Mouse (Mus musculus) limb, embryonic 15.5 days (tissue): ENCODE measurements around the gene Mphosph9. TPM values are rescaled to one million over a fixed set of nuclear protein-coding genes. Genes with fewer than 3 reads are reported as not detected.
A peak's percentile ranks its signal among the peaks of the same experiment; 100 is the strongest.
"Not testable (repeated sequence)": the region's sequence is repeated elsewhere in the genome, so short reads cannot be mapped to it uniquely, and the experiment has no call there.

Source experiments
- ATAC-seq: fragments of 200-750 bp; cut with Nextera tagmentation; 2 replicates; pipeline ENCODE4 v1.8.0; 2017; ENCODE audit warnings: low read depth, moderate TSS enrichment; ENCODE audit not compliant: insufficient number of reproducible peaks, low FRiP score, low TSS enrichment
- H3K27ac ChIP-seq: fragments of 300-500 bp; sonication (generic); 2 replicates; pipeline ENCODE4 v1.5.1; 2015; ENCODE audit warnings: moderate library complexity, mild to moderate bottlenecking, inconsistent platforms
- H3K27me3 ChIP-seq: fragments of 300-500 bp; sonication (generic); 2 replicates; pipeline ENCODE4 v1.6.1; 2015; ENCODE audit warnings: inconsistent platforms
- H3K36me3 ChIP-seq: fragments of 300-500 bp; sonication (generic); 2 replicates; pipeline ENCODE4 v1.6.1; 2015; ENCODE audit warnings: inconsistent platforms
- H3K4me1 ChIP-seq: fragments of 300-500 bp; sonication (generic); 2 replicates; pipeline ENCODE4 v1.6.1; 2015; ENCODE audit warnings: inconsistent platforms
- H3K4me2 ChIP-seq: fragments of 300-500 bp; sonication (generic); 2 replicates; pipeline ENCODE4 v1.6.1; 2015; ENCODE audit warnings: mild to moderate bottlenecking, inconsistent platforms
- H3K4me3 ChIP-seq: fragments of 300-500 bp; sonication (generic); 2 replicates; pipeline ENCODE4 v1.5.1; 2015; ENCODE audit warnings: mild to moderate bottlenecking, inconsistent platforms
- H3K9ac ChIP-seq: fragments of 300-500 bp; sonication (generic); 2 replicates; pipeline ENCODE4 v1.6.1; 2015; ENCODE audit warnings: inconsistent platforms
- H3K9me3 ChIP-seq: fragments of 300-500 bp; sonication (generic); 2 replicates; pipeline ENCODE4 v1.6.1; 2016; ENCODE audit warnings: inconsistent platforms
- WGBS: fragments of 180-500 bp; shearing (Covaris S2); methylation state at CpG from one replicate; pipeline ENCODE4 v1.1.7; 2015; 5-methylcytosine and 5-hydroxymethylcytosine counted together
- polyA plus RNA-seq: library from polyadenylated mRNA; unstranded; fragments of >200 nt; fragmentation: Nextera tagmentation; extraction: Ambion mirVana; gene quantifications from 2 replicates; pipeline ENCODE4 v1.2.1, GENCODE M21; 2015

Gene Mphosph9
- polyA plus RNA-seq, 1 experiment from 2014 or later, result 8.2 TPM

DNA sequence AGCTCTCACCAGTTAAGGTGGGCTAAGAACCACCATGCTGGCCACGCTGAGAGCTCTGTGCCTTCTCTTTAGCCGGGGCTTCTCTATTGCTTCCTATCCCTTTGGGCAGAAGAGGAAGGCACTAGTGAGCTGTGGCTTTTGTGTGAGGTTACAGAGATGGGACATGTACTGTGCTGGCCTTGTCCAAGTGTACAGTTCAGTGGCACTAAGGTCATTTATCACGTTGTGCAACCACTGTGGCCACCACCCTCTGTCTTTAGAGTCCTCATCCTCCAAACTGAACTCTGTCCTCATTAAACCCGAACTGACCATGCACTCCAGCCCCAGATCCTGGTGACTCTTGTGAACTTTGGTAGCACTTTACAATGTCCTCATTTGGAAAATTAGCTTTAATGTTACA is 101.3 kb downstream of the Mphosph9 start:
- Histone ChIP-seq H3K36me3 (no peaks in the 10 kb centered on the region), H3K4me1 (peaks cover 23% of the 10 kb centered on the region), H3K4me3 (no peak overlapping the region), H3K27ac (no peak overlapping the region), H3K9ac (no peak overlapping the region), H3K4me2 (no peak overlapping the region), H3K27me3 (no peaks in the 10 kb centered on the region), H3K9me3 (no peaks in the 10 kb centered on the region)
- WGBS, result 91% methylated on average over 4 of the region's 4 CpGs
- no peak for ATAC-seq

DNA sequence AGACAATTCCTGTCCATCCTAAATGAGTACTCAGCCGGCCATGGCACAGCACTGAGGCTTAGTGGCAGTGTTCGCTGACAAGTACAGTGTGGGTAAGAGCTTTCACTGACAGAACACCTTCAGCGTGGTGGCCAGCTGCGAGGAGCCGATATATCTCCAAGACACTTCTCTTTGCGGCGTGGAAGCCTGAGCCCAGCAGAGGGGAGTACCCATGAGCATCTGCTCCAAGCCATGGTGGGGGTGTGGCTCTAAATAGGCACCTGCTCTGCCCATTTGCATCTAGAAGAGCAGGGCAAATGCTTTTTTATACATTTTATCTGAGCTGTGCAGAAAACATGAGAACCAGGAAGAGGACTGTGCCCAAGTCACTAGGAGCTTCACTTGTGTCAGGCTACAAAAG is 101.9 kb downstream of the Mphosph9 start:
- Histone ChIP-seq H3K4me1 (peaks cover 29% of the 10 kb centered on the region), H3K9ac (no peak overlapping the region), H3K4me2 (no peak overlapping the region), H3K27ac (no peak overlapping the region), H3K36me3 (no peaks in the 10 kb centered on the region), H3K9me3 (no peaks in the 10 kb centered on the region), H3K27me3 (no peaks in the 10 kb centered on the region), H3K4me3 (no peak overlapping the region)
- no peak for ATAC-seq
- WGBS, result 95% methylated on average over 7 of the region's 7 CpGs

DNA sequence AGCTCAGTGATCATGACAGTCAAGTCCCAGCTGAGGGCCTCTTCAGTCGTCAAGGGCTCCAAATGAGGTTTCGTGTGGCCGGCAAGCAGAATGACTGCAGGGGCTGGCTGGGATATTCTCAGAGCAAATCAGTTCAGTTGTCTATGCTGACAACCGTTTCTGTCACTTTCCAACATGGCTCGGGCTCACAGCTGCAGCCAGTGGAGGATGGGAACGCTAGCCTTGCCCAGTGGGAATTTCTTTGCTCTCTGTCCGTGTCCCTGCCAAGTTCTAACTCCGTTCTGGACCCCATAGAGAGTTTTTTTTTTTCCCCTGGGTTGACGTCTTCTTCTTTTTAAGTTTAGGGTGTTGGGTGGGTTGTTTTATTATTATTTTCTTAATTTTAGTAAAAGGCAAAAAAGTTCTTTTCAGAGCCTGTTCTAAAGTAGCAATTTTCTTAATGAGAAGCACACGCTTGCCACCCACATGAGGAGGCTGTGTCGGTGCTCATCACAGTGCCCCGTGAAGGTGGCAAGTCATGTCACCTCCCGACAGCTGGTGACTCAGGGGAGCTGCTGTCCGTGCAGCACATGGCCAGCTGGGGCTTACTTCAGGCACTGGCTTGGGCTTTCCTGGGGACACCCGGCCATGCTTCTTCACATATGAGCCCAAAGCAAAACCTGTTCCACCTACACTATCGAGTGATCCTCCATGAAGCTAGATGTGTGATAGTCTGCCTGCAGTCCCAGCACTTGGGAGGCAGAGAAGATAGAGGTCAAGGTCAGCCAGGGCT is 103.3 kb downstream of the Mphosph9 start:
- H3K9me3 ChIP-seq, result no peaks in the 10 kb centered on the region
- no peak for ATAC-seq
- H3K4me2 ChIP-seq, result no peak overlapping the region
- H3K9ac ChIP-seq, result no peak overlapping the region
- H3K27ac ChIP-seq, result no peak overlapping the region
- WGBS, result 56% methylated on average over 16 of the region's 16 CpGs
- H3K4me1 ChIP-seq, result peaks cover 36% of the 10 kb centered on the region
- no peak overlapping the region for H3K4me3 ChIP-seq
- H3K36me3 ChIP-seq, result no peaks in the 10 kb centered on the region
- no peaks in the 10 kb centered on the region for H3K27me3 ChIP-seq

DNA sequence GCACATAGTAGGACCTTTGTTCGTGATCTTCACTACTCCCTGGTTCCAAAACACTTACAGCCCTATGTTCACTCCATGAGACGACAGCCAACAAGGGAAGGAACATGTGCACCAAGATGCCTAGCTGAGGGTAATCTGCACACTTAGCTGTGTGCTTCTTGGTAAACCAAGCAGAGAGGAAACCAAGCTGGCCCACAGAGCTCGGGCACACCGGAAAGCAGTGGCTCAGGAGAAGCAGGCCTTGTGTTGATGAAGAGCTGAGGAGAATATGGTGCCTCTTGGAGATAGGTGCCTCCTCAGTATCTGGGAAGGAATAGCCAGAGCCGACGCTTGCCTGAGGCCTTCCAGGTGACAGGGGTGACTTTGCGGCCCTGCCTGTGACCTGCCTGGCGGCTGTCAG is 104.2 kb downstream of the Mphosph9 start:
- 89% methylated on average over 8 of the region's 8 CpGs for WGBS
- ATAC-seq, result no peak
- no peak overlapping the region for H3K9ac ChIP-seq
- H3K4me2 ChIP-seq, result no peak overlapping the region
- no peaks in the 10 kb centered on the region for H3K9me3 ChIP-seq
- H3K4me3 ChIP-seq, result no peak overlapping the region
- H3K27ac ChIP-seq, result no peak overlapping the region
- no peaks in the 10 kb centered on the region for H3K36me3 ChIP-seq
- no peaks in the 10 kb centered on the region for H3K27me3 ChIP-seq
- peaks cover 46% of the 10 kb centered on the region for H3K4me1 ChIP-seq

DNA sequence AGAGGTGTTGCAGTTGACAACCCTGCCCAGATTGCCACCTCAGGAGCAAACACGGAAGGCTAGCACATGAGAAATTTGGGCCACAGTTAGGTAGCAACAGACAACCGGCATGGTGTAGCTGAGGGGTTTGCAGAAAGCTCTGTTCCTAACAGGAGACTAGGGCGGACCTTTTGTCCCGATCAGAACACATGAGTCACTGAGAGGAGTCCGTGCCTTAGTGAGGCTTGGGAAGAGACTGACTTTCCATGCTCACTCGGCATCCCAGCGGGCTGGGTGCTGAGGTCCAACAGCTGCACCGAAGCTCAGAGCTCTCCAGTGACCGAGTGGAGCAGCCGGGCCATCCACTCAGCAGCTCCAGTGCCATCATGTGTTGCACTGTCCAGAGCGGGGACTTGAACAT is 105.1 kb downstream of the Mphosph9 start:
- Histone ChIP-seq H3K4me1 (peaks cover 54% of the 10 kb centered on the region), H3K36me3 (no peaks in the 10 kb centered on the region), H3K4me3 (no peak overlapping the region), H3K9me3 (no peaks in the 10 kb centered on the region), H3K4me2 (no peak overlapping the region), H3K9ac (no peak overlapping the region), H3K27ac (no peak overlapping the region), H3K27me3 (no peaks in the 10 kb centered on the region)
- WGBS, result 82% methylated on average over 11 of the region's 11 CpGs
- ATAC-seq, result no peak

DNA sequence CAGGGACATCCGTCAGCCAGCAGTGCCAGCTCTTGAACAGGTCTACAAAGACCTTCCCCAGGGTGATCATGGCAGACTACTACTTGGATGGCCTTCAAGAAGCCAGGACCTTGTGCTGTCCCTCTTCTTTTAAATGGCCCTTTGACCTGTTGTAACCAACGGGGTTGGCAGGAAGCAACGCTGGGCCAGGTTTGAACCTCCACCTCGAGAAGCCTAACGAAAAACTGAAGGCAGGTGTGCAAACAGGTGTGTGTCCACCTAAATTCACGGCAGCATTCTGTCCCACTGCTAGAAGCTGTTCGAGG is 106.1 kb downstream of the Mphosph9 start:
- Histone ChIP-seq H3K9me3 (no peaks in the 10 kb centered on the region), H3K27ac (peak overlapping the region; percentile 54; the same call in 1 of the 2 replicates), H3K27me3 (no peaks in the 10 kb centered on the region), H3K4me2 (no peak overlapping the region), H3K4me1 (peaks cover 53% of the 10 kb centered on the region), H3K36me3 (no peaks in the 10 kb centered on the region), H3K4me3 (no peak overlapping the region), H3K9ac (no peak overlapping the region)
- 68% methylated on average over 7 of the region's 7 CpGs for WGBS
- ATAC-seq, result no peak

DNA sequence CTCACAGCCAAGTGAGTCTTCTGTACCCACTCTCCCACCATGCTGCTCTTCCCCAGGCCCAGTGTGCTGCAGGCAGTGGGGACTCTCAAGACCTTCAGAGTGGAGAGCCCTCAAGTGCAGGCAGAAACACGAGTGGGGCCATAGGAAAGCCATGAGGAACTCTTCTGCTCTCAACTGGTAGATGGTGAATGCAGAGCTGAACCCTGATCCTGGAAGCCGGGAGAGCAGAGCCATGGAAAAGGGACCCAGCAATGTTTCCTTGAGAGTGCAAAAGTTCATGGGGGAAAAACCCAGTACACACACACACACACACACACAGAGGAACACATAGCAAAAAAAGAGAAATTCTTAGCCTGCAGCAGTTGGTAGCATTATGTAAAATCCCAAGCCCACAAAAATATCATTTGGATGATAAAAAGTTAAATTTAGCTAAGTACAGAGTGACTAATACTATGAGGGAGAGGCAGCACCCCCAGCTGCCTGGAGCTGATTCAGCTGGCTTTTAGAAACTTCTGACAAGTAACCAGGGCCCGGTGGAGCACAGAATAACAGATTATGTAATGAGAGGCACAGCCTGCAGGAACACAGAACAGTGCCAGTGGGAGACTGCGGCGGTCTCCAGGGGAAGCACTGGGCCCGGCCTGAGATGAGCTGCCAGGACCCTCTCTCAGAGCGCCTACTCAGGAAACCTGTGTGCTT is 106.6 kb downstream of the Mphosph9 start:
- H3K27me3 ChIP-seq, result no peaks in the 10 kb centered on the region
- H3K4me2 ChIP-seq, result no peak overlapping the region
- no peaks in the 10 kb centered on the region for H3K9me3 ChIP-seq
- peaks cover 53% of the 10 kb centered on the region for H3K4me1 ChIP-seq
- H3K4me3 ChIP-seq, result no peak overlapping the region
- 0 out of 2 replicates have a peak, but pooled peaks have one; percentile 52 for ATAC-seq
- H3K27ac ChIP-seq, result peak overlapping the region; percentile 71
- WGBS, result 47% methylated on average over 7 of the region's 7 CpGs
- H3K36me3 ChIP-seq, result no peaks in the 10 kb centered on the region
- no peak overlapping the region for H3K9ac ChIP-seq

DNA sequence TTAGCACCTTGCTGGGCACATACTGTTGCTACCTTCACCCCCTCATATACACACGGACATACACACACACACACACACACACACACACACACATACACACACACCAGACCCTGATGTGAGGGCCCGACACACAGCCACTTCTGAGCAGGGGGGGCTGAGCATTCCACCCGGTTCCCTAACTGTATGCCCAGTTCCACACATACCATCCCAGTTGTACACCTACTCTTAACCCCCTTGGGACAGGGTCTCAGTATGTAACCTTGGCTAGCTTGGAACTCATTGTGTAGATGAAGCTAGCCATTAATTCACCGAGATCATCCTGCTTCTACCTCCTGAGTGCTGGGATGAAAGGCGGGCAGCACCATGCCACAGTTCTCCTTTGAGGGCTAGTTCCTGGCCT is 107.2 kb downstream of the Mphosph9 start:
- H3K27ac ChIP-seq, result peak overlapping the region; percentile 71
- no peak overlapping the region for H3K4me3 ChIP-seq
- 90% methylated on average over 5 of the region's 5 CpGs for WGBS
- H3K36me3 ChIP-seq, result 0 out of 2 replicates have a peak, but pooled peaks cover 1% of the 10 kb centered on the region
- H3K9me3 ChIP-seq, result no peaks in the 10 kb centered on the region
- no peaks in the 10 kb centered on the region for H3K27me3 ChIP-seq
- no peak overlapping the region for H3K9ac ChIP-seq
- H3K4me2 ChIP-seq, result no peak overlapping the region
- H3K4me1 ChIP-seq, result peaks cover 53% of the 10 kb centered on the region
- ATAC-seq, result no peak

DNA sequence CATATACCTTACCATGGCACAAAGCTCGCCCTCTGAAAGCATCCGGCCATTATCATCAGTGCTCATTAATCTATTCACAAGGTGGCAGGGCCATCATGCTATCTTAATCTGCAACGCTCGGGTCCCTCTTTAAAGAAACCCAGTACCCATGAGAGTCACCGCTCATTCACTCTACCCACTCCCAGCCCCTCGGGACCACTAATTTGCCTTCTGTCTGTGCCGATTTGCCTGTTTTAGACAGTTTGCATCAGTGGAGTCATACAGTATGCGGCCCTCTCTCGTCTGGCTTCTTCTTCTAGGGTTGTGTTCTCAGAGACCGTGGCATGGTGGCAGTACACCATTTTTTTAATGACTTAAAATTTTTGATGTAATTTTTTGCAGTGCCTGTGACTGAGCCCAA is 108.3 kb downstream of the Mphosph9 start:
- ATAC-seq, result no peak
- H3K9me3 ChIP-seq, result no peaks in the 10 kb centered on the region
- no peaks in the 10 kb centered on the region for H3K27me3 ChIP-seq
- H3K4me2 ChIP-seq, result no peak overlapping the region
- H3K9ac ChIP-seq, result no peak overlapping the region
- no peak overlapping the region for H3K27ac ChIP-seq
- 80% methylated on average over 10 of the region's 10 CpGs for WGBS
- H3K36me3 ChIP-seq, result 0 out of 2 replicates have a peak, but pooled peaks cover 5% of the 10 kb centered on the region
- H3K4me3 ChIP-seq, result no peak overlapping the region
- H3K4me1 ChIP-seq, result peaks cover 51% of the 10 kb centered on the region

DNA sequence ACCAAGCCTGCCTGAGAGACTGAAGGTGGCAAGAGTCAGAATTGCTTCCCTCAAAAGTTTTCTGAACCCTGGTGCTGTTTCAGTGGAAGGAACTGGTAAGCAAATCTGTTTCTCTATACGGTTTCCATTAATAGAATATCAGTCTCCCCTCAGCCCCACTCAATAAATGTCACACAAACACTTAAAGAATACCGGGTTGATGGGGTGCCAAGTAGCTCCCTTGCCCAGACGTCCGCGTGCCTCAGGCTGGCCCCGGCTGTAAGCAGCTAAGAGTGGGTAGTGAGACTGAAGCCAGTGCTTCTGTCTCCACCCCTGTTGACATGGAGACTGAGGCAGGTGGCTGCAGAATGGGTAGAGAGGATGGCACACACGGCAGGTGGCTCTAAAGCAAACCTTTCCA is 108.8 kb downstream of the Mphosph9 start:
- Histone ChIP-seq H3K4me3 (no peak overlapping the region), H3K4me1 (peaks cover 51% of the 10 kb centered on the region), H3K27me3 (no peaks in the 10 kb centered on the region), H3K9me3 (no peaks in the 10 kb centered on the region), H3K9ac (no peak overlapping the region), H3K36me3 (0 out of 2 replicates have a peak, but pooled peaks cover 5% of the 10 kb centered on the region), H3K27ac (no peak overlapping the region), H3K4me2 (no peak overlapping the region)
- no peak for ATAC-seq
- 32% methylated on average over 7 of the region's 7 CpGs for WGBS

DNA sequence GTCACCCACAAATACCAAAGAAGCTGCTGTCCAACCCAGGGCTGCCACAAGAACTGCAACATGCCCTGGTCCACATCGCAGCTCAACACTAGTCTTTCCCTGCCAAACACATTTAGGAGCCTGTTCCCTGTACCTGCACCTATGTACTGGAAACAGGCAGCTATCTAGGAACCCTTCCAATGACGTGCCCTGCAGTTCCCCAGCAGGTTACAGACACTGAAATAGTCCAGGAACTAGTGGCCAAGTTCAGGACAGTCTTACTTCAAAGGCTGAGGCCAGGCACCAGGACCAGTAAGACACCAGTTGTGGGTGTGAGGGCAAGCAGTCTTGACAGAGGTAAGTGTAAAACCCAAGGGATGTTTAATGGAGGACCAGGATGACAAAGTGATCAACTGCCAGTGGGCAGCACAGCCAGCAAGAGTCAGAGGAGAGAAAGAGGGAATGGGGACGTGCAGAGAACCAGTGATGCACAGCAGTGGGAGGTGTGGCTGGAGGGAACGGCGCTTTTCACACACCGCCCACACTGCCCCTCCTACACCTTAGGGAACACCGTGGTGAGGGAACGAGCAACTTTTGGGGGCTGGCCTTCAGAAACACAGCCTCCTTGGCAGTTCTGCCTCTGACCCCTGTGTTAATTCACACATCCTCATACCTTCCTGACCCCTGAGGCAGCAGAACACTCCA is 110.1 kb downstream of the Mphosph9 start:
- H3K9ac ChIP-seq, result no peak overlapping the region
- 0 out of 2 replicates have a peak, but pooled peaks cover 10% of the 10 kb centered on the region for H3K36me3 ChIP-seq
- no peak overlapping the region for H3K4me3 ChIP-seq
- 29% methylated on average over 8 of the region's 8 CpGs for WGBS
- H3K27ac ChIP-seq, result no peak overlapping the region
- ATAC-seq, result no peak
- H3K9me3 ChIP-seq, result no peaks in the 10 kb centered on the region
- no peaks in the 10 kb centered on the region for H3K27me3 ChIP-seq
- H3K4me1 ChIP-seq, result peaks cover 48% of the 10 kb centered on the region
- no peak overlapping the region for H3K4me2 ChIP-seq

DNA sequence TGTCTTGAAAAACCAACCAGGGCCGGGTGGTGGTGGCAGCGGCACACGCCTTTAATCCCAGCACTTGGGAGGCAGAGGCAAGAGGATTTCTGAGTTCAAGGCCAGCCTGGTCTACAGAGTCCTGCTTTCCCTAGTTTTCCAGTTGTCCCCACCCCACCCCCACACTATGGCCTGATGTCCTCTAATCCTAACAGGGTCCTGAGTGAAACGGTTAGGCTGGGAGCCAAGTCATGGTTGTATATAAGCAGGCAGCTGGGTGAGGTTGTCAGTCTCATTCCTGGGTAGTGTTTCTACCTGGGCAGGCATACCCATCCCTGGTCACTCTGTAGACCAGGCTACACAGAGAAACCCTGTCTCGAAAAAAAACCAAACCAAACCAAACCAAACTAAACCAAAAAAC is 110.7 kb downstream of the Mphosph9 start:
- H3K4me1 ChIP-seq, result peaks cover 43% of the 10 kb centered on the region
- WGBS, result 80% methylated on average over 5 of the region's 5 CpGs
- 0 out of 2 replicates have a peak, but pooled peaks cover 10% of the 10 kb centered on the region for H3K36me3 ChIP-seq
- H3K9me3 ChIP-seq, H3K4me3 ChIP-seq, H3K27ac ChIP-seq, ATAC-seq, H3K9ac ChIP-seq, H3K4me2 ChIP-seq, H3K27me3 ChIP-seq: not testable (repeated sequence)
